Mouse (Mus musculus) midbrain, embryonic 13.5 days (tissue): ENCODE measurements around the gene Gnaq. TPM values are rescaled to one million over a fixed set of nuclear protein-coding genes. Genes with fewer than 3 reads are reported as not detected.
"Not testable (repeated sequence)": the region's sequence is repeated elsewhere in the genome, so short reads cannot be mapped to it uniquely, and the experiment has no call there.

ENCODE experiments used
- ATAC-seq: fragments of 200-750 bp; cut with Nextera tagmentation; 2 replicates; pipeline ENCODE4 v1.8.0; 2017; ENCODE audit warnings: mild to moderate bottlenecking, moderate TSS enrichment, moderate library complexity
- H3K27ac ChIP-seq: fragments of 300-500 bp; sonication (generic); 2 replicates; pipeline ENCODE4 v1.5.1; 2015; ENCODE audit warnings: inconsistent platforms, mild to moderate bottlenecking, moderate library complexity
- H3K27me3 ChIP-seq: fragments of 300-500 bp; sonication (generic); 2 replicates; pipeline ENCODE4 v1.6.1; 2015; ENCODE audit warnings: mild to moderate bottlenecking, inconsistent platforms
- H3K36me3 ChIP-seq: fragments of 300-500 bp; sonication (generic); 2 replicates; pipeline ENCODE4 v1.6.1; 2015; ENCODE audit warnings: mild to moderate bottlenecking, inconsistent platforms
- H3K4me1 ChIP-seq: fragments of 300-500 bp; sonication (generic); replicated peaks from 2 replicates; pipeline ENCODE4 v1.6.1; 2015; ENCODE audit warnings: inconsistent platforms
- H3K4me2 ChIP-seq: fragments of 300-500 bp; sonication (generic); replicated peaks from 2 replicates; pipeline ENCODE4 v1.6.1; 2015; ENCODE audit warnings: moderate library complexity, mild to moderate bottlenecking, inconsistent platforms
- H3K4me3 ChIP-seq: fragments of 300-500 bp; sonication (generic); replicated peaks from 2 replicates; pipeline ENCODE4 v1.5.1; 2015; ENCODE audit warnings: mild to moderate bottlenecking, inconsistent platforms
- H3K9ac ChIP-seq: fragments of 300-500 bp; sonication (generic); replicated peaks from 2 replicates; pipeline ENCODE4 v1.6.1; 2015; ENCODE audit warnings: mild to moderate bottlenecking, inconsistent platforms
- H3K9me3 ChIP-seq: fragments of 300-500 bp; sonication (generic); 2 replicates; pipeline ENCODE4 v1.6.1; 2016; ENCODE audit warnings: mild to moderate bottlenecking, inconsistent platforms
- WGBS: fragments of 180-500 bp; shearing (Covaris S2); methylation state at CpG from one replicate; pipeline ENCODE4 v1.1.7; 2015; 5-methylcytosine and 5-hydroxymethylcytosine counted together
- polyA plus RNA-seq: library from polyadenylated mRNA; unstranded; fragments of >200 nt; fragmentation: Nextera tagmentation; extraction: Ambion mirVana; gene quantifications from 2 replicates; pipeline ENCODE4 v1.2.1, GENCODE M21; 2015

The Gnaq gene
- polyA plus RNA-seq, 1 experiment from 2014 or later = 82.7 TPM

DNA sequence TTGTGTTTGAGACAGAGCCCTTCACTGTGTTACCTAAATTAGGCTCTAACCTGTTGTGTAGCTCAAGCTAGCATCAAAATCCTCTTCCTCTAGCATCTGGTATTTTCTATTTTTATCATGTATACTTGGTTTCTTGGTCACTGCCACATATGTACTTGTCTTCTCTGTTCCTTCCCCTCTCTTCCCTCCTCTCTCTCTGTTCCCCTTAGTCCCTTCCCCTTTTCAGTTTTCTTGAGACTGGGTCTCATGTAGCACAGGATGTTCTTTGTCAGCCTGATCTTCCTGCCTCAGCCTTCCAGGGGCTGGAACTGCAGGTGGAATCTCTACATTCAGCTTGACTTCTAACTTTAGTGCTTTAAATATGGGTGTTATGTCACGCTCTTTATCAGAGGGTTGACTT lies 16.5 kb downstream of the Gnaq start:
- no peak for ATAC-seq
- H3K4me2 ChIP-seq = no peak overlapping the region
- no peak overlapping the region for H3K9ac ChIP-seq
- H3K4me3 ChIP-seq = no peak overlapping the region
- WGBS = 100% methylated on average over 1 of the region's 1 CpGs
- H3K4me1 ChIP-seq = peaks cover 5% of the 10 kb centered on the region; the same call in 1 of the 2 replicates
- 0 out of 2 replicates have a peak, but pooled peaks cover 3% of the 10 kb centered on the region for H3K9me3 ChIP-seq
- no peaks in the 10 kb centered on the region for H3K36me3 ChIP-seq
- H3K27me3 ChIP-seq = no peaks in the 10 kb centered on the region
- H3K27ac ChIP-seq = no peak overlapping the region

DNA sequence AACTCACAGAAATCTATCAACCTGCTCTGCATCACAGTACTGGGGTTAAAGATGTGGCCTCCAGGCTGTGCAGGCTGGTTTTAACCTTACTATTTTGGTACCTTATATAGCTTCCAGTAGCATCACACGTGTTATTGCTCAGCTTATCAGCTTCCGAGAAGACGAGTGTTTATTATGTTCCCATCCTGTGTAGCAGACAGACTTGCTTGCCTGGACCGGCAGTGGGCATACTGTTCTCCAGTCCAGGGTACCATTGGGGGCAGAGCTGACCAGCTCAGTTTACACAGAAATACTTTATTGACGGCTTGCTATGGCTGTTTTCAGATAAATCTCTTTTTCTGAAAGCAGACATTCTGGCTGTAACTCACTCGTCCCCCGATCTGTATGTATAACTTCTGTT lies 17.7 kb downstream of the Gnaq start:
- Histone ChIP-seq H3K9me3 (no peaks in the 10 kb centered on the region), H3K4me3 (no peak overlapping the region), H3K4me2 (no peak overlapping the region), H3K27ac (no peak overlapping the region), H3K36me3 (no peaks in the 10 kb centered on the region), H3K27me3 (no peaks in the 10 kb centered on the region), H3K9ac (no peak overlapping the region), H3K4me1 (peaks cover 5% of the 10 kb centered on the region; the same call in 1 of the 2 replicates)
- 88% methylated on average over 7 of the region's 7 CpGs for WGBS
- ATAC-seq = no peak

DNA sequence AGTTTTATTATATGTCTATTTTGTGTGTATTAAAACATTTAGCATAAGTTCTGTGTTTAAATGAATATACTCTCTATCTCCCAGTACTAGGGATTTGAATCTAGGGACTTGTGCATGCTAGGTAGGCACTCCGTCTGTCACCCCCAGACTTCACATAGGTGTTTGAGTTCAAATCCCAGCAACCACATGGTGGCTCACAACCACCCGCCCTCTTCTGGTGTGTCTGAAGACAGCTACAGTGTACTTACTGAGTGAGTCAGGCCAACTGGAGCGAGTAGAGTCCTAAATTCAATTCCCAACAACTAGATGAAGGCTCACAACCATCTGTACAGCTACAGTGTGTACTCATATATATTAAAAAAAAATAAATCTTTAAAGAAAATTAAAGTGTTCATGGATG lies 21.2 kb downstream of the Gnaq start:
- no peak for ATAC-seq
- WGBS = 93% methylated on average over 3 of the region's 3 CpGs
- Histone ChIP-seq H3K4me1 (peaks cover 6% of the 10 kb centered on the region), H3K27ac (no peak overlapping the region), H3K36me3 (no peaks in the 10 kb centered on the region), H3K27me3 (no peaks in the 10 kb centered on the region), H3K4me2 (no peak overlapping the region), H3K9me3 (no peaks in the 10 kb centered on the region), H3K9ac (no peak overlapping the region), H3K4me3 (no peak overlapping the region)

DNA sequence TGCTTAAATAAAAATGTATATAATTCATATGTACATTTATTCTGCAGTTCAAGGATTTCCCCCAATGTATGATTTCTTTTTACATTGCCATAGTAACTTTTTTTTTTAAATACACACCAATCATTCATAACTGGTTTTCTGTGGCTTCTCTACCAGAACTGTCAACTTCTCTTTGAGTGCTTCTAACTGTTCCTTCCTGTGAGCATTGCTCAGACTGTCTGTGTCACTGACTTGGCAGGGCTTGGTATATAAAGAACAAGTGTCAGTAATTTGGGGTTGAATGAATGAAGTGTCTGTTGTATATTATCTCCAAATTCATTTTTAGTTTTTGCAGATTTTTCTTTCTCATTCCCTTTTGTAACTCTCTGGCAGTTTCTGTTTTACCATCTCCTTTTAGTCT lies 21.8 kb downstream of the Gnaq start:
- H3K9me3 ChIP-seq = no peaks in the 10 kb centered on the region
- H3K9ac ChIP-seq = no peak overlapping the region
- H3K27ac ChIP-seq = no peak overlapping the region
- H3K4me1 ChIP-seq = peaks cover 12% of the 10 kb centered on the region
- no peaks in the 10 kb centered on the region for H3K27me3 ChIP-seq
- ATAC-seq = no peak
- H3K4me2 ChIP-seq = no peak overlapping the region
- H3K36me3 ChIP-seq = no peaks in the 10 kb centered on the region
- H3K4me3 ChIP-seq = no peak overlapping the region

DNA sequence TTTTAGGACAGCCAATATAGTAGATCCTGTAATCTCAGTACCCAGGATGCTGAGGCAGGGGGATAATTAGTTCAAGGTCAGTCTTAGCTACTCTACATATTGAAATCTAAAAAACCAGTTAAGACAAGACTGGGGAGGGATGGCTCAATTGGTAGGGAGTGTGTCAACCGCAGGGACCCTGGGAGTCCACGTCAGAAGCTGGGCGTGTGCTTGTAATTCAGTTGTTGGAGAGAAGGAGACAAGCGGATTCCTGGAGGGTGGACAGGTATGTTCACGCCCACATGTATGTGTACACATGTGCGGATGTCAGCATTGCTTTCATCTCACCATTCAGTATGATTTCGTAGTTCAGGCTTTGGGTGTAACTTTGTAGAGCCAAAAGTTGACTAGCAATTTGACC lies 24.5 kb downstream of the Gnaq start:
- H3K4me2 ChIP-seq = no peak overlapping the region
- WGBS = 97% methylated on average over 7 of the region's 7 CpGs

DNA sequence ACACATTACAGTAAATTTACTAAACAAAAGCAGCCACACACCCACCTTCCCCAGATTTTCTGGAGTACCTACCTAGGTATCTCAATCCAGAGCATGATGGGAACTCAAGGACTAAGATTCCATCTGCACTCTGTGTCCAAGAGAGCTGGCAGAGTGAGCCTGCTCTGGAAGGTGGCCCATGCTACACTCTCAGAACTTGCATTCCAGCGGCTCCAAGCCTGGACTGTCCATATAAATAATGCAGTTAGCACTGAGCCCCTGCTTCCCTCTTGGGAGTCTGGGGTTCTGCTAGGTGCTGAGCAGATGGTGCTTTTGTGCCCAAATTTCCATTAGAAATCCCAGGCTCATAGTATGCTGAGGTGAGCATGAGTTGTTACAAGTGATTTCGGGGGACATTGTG lies 28.1 kb downstream of the Gnaq start:
- Histone ChIP-seq H3K4me3 (no peak overlapping the region), H3K9ac (no peak overlapping the region), H3K27me3 (no peaks in the 10 kb centered on the region), H3K36me3 (0 out of 2 replicates have a peak, but pooled peaks cover 4% of the 10 kb centered on the region), H3K4me2 (no peak overlapping the region), H3K27ac (no peak overlapping the region), H3K4me1 (peaks cover 26% of the 10 kb centered on the region), H3K9me3 (no peaks in the 10 kb centered on the region)
- ATAC-seq = 0 out of 2 replicates have a peak, but pooled peaks have one; percentile 41
- WGBS = 63% methylated on average over 2 of the region's 2 CpGs

More for the DNA sequence above, 24.5 kb downstream of the Gnaq start:
- H3K4me1 ChIP-seq = peaks cover 22% of the 10 kb centered on the region
- no peak overlapping the region for H3K4me3 ChIP-seq
- no peaks in the 10 kb centered on the region for H3K27me3 ChIP-seq
- no peaks in the 10 kb centered on the region for H3K36me3 ChIP-seq
- ATAC-seq = no peak
- no peaks in the 10 kb centered on the region for H3K9me3 ChIP-seq
- H3K9ac ChIP-seq = no peak overlapping the region
- H3K27ac ChIP-seq = no peak overlapping the region

DNA sequence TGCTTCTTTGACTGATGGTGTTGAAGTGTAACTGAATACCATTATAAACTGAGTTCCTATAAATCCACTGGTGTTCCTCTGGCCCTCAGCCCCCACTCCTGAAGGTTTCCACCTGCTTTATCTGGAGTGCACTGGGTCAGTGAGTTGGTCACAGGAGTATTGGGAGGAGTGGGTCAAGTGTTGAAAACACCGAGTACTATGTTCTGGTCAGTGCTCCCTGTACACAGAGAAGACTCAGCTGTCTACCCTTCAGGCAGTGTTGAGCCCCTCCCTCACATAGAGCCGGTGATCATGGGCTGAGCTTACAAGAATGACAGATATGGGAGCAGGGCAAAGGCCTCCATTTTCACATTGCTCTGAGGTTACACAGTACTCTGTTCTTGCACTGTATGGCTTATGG lies 28.6 kb downstream of the Gnaq start:
- Histone ChIP-seq H3K4me1 (peaks cover 28% of the 10 kb centered on the region), H3K27ac (no peak overlapping the region), H3K36me3 (0 out of 2 replicates have a peak, but pooled peaks cover 4% of the 10 kb centered on the region), H3K9ac (no peak overlapping the region), H3K4me2 (no peak overlapping the region), H3K9me3 (no peaks in the 10 kb centered on the region), H3K27me3 (no peaks in the 10 kb centered on the region), H3K4me3 (no peak overlapping the region)
- 80% methylated on average over 2 of the region's 2 CpGs for WGBS
- peak; percentile 59 for ATAC-seq

DNA sequence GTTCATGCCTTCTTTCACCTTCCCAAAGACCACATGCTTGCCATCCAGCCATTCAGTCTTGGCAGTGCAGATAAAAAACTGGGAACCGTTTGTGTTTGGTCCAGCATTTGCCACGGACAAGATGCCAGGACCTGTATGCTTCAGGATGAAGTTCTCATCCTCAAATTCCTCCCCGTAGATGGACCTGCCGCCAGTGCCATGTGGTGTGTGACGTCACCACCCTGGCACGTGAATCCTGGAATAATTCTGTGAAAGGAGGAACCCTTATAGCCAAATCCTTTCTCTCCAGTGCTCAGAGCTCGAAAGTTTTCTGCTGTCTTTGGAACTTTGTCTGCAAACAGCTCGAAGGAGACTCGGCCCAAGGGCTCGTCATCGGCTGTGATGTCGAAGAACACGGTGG lies 31.8 kb downstream of the Gnaq start:
- H3K27me3 ChIP-seq, H3K9ac ChIP-seq, H3K36me3 ChIP-seq, H3K4me3 ChIP-seq, H3K4me2 ChIP-seq, ATAC-seq, H3K27ac ChIP-seq, H3K9me3 ChIP-seq: not testable (repeated sequence)
- H3K4me1 ChIP-seq = peaks cover 49% of the 10 kb centered on the region
- WGBS = 93% methylated on average over 13 of the region's 13 CpGs

DNA sequence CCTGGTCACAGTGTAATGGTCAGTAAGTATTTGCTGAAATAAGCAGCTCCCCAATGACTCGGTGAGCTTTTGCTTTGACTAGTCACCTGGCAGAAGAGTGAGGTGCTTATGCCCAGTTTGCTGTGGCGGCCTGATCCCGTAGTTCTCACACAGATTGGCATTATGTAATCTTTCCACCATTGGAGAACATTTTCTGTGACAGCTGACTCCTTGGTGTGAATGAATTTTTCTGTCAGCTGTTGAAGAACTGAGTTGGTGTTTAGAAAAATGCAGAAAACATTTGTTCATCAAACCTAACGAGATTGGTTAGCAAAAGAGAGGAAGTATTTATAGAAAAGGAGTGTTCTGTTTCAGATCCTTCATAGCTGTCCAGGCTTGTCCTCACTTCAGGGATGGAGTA lies 34.6 kb downstream of the Gnaq start:
- Histone ChIP-seq H3K4me3 (no peak overlapping the region), H3K4me2 (no peak overlapping the region), H3K36me3 (0 out of 2 replicates have a peak, but pooled peaks cover 4% of the 10 kb centered on the region), H3K9ac (no peak overlapping the region), H3K4me1 (peaks cover 40% of the 10 kb centered on the region), H3K27ac (no peak overlapping the region), H3K9me3 (no peaks in the 10 kb centered on the region), H3K27me3 (no peaks in the 10 kb centered on the region)
- no peak for ATAC-seq
- 80% methylated on average over 4 of the region's 4 CpGs for WGBS

DNA sequence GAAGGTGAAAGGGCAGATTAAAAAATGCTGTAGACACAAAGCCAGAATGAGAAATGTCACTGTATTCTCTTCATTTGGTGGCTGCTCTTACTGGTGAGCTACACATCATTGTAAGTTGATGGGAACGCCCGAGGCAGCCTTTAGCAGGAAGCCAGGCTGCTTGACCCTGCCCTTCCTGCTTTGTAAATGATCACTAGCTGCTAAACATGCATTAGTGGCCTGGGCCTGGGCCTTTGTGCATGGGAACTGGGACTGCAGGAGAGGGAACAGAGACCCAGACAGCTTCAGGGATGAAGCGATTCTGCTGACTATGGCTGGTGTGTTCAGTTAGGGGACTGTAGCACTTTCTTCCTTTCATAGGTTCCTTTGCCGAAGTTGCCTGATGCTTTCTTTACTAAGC lies 35.6 kb downstream of the Gnaq start:
- Histone ChIP-seq H3K9me3 (no peaks in the 10 kb centered on the region), H3K27me3 (no peaks in the 10 kb centered on the region), H3K27ac (peak overlapping the region; percentile 80), H3K4me2 (no peak overlapping the region), H3K4me3 (no peak overlapping the region), H3K9ac (0 out of 2 replicates have a peak overlapping the region, but pooled peaks have one; percentile 10), H3K4me1 (peaks cover 44% of the 10 kb centered on the region), H3K36me3 (0 out of 2 replicates have a peak, but pooled peaks cover 4% of the 10 kb centered on the region)
- 28% methylated on average over 4 of the region's 4 CpGs for WGBS
- peak; percentile 75 for ATAC-seq

DNA sequence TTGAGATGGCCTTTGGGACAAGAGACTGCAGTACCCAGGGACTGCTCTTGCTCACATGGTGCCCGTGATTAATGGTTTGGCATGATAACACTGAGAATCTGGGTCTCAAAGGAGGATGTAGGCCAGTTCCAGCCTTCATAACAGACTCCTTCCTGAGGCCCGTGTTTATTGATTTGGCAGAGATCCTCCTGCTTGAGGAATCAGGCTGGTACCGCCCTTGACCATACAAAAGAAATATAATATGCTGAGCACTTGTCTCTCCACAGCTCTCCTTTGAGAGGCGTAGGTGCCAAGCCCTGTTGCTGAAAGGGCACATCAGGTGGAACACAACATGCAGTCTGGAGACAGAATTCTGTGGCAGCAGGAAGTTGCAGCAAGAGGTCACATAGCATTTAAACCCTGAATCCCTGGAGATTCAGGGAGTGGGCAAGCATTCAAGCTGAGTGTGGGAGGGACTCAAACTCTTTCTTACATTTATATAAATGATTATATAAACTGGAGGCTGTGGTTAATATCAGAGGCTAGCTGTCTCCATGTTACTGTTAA lies 36.1 kb downstream of the Gnaq start:
- Histone ChIP-seq H3K9ac (0 out of 2 replicates have a peak overlapping the region, but pooled peaks have one; percentile 10), H3K4me2 (no peak overlapping the region), H3K4me1 (peaks cover 49% of the 10 kb centered on the region), H3K36me3 (0 out of 2 replicates have a peak, but pooled peaks cover 4% of the 10 kb centered on the region), H3K27ac (peak overlapping the region; percentile 80), H3K9me3 (no peaks in the 10 kb centered on the region), H3K4me3 (no peak overlapping the region), H3K27me3 (no peaks in the 10 kb centered on the region)
- WGBS = 35% methylated on average over 4 of the region's 4 CpGs
- peak; percentile 74 for ATAC-seq

DNA sequence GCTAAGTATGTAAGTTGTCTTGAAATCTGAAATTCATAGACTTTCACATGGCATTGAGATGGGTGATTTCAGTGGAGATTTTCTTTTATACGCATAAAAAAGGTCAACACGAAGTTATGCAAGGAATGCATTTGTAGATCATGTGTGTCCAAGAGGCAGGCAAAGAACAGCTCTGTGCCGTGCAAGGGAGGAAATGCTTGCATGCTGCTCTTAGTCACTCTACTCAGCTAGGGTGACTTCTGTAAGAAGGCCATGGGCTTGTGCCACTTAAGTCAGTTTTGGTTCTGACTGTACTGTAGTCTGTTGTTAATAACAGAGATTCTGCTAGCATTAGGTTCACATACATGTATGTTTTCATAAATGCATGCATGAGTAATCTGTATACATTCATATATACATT lies 38.1 kb downstream of the Gnaq start:
- ATAC-seq = no peak
- Histone ChIP-seq H3K9ac (no peak overlapping the region), H3K4me3 (no peak overlapping the region), H3K27ac (no peak overlapping the region), H3K9me3 (no peaks in the 10 kb centered on the region), H3K4me2 (no peak overlapping the region), H3K27me3 (no peaks in the 10 kb centered on the region), H3K36me3 (no peaks in the 10 kb centered on the region), H3K4me1 (peaks cover 51% of the 10 kb centered on the region)
- WGBS = 88% methylated on average over 3 of the region's 3 CpGs

DNA sequence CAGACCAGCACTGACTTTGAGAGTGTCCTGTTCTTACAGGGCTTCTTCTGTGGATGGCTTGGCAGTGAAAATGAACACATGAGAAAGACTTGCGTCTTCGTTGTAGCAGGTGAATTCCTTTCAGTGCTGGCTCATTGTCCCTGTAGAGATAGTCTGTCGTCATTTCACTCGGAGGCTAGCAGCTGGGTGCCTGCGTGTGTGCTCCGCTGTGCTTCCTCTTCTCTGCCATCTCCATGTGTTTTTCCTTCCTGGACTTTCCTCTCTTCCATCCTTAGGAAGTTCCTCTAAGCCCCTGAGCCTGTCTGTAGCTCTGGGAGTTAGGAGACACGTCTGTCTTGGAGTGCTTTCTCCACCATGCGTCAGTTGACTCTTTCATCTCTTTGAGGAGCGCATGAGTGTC lies 41.1 kb downstream of the Gnaq start:
- Histone ChIP-seq H3K9me3 (no peaks in the 10 kb centered on the region), H3K27ac (0 out of 2 replicates have a peak overlapping the region, but pooled peaks have one; percentile 21), H3K36me3 (no peaks in the 10 kb centered on the region), H3K4me3 (no peak overlapping the region), H3K4me2 (no peak overlapping the region), H3K9ac (no peak overlapping the region), H3K4me1 (peaks cover 51% of the 10 kb centered on the region), H3K27me3 (no peaks in the 10 kb centered on the region)
- ATAC-seq = no peak
- WGBS = 38% methylated on average over 9 of the region's 9 CpGs
